ENCODE assay signal across 7 mouse cellular contexts in the genomic region with DNA sequence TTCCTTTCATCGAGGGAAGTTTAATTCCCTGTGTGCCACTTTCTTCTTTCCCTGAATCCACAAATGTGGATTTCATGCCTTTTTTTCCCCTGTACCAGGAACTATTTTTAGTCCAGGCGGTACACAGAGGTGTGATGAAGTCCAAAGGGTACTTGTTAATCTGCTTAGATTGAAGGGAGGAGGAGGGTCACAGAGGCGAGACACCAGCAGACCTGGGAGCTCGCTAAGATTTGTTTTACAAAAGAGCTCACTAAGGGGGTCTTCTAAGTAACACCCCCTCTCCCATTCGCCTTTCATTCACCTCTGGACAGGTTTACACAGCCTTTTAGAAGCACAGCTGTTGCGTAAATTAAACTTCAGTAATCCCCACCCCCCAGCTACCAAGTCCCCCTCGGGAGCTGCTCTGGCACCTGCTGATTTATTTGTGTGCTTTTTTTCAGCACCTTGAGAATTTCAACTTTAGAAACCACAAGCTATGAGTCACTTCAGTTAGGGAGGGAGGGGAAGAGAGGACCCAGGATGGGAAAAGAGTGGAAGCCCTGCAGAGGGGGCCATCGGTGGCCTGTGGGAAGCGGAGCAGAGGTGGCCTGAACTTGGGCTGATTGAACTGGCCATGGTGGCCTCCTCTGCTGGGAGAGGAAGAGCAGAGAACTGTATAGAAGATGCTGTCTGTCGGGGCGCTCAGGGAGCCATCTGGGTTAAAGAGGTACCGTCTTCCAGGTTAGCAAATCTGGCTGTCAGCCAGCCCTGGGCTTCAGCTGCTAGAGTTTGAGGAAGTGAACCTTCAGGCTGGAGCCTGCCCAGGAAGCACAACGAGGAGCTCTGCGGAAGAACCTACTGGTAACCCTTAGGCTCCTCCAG.
DNase-seq lines count a peak whose midpoint lies in the region; ATAC-seq and TF ChIP-seq lines count a peak whose summit lies in the region.

No protein-coding gene starts in this region.

- peak; percentile 84 for DNase-seq in 416B (ENCODE audit: low read depth)
- DNase-seq in embryonic facial prominence, embryonic 14.5 days (ENCODE audit: low spot score) = peak; percentile 85
- peak; percentile 17 for DNase-seq in spleen, adult 12 weeks (ENCODE audit: low spot score)
- DNase-seq in frontal cortex, adult 2 months (ENCODE audit: extremely low spot score in 1 of 2, low spot score in 1 of 2) = no peak
- DNase-seq in hindbrain, embryonic 11.5 days (ENCODE audit: low spot score) = no peak

- H3K9me3 ChIP-seq in embryonic facial prominence, embryonic 14.5 days (ENCODE audit: control insufficient read depth, low read length) = peaks cover 13% of the 10 kb centered on the region
- H3K9me3 ChIP-seq in limb, embryonic 15.5 days = peaks cover 4% of the 10 kb centered on the region; the same call in 1 of the 2 replicates
- no peaks in the 10 kb centered on the region for H3K9me3 ChIP-seq in hindbrain, embryonic 11.5 days (ENCODE audit: control insufficient read depth, low read length)

- no peak for TF ChIP-seq CTCF in C2C12 (IDR thresholded peaks at IDR 0.05; ENCODE audit: control insufficient read depth, insufficient read depth, insufficient read length)

- no peaks in the 10 kb centered on the region for H3K36me3 ChIP-seq in C2C12 (ENCODE audit: control insufficient read depth, insufficient read depth)
- no peaks in the 10 kb centered on the region for H3K36me3 ChIP-seq in embryonic facial prominence, embryonic 14.5 days (ENCODE audit: control insufficient read depth, insufficient read depth, low read length)
- no peaks in the 10 kb centered on the region for H3K36me3 ChIP-seq in limb, embryonic 15.5 days
- H3K36me3 ChIP-seq in hindbrain, embryonic 11.5 days (ENCODE audit: control insufficient read depth, insufficient read depth, low read length) = no peaks in the 10 kb centered on the region

- no peak overlapping the region for H3K27ac ChIP-seq in embryonic facial prominence, embryonic 14.5 days (replicated peaks; ENCODE audit: low read depth, low read length)
- H3K27ac ChIP-seq in limb, embryonic 15.5 days = peak overlapping the region; percentile 30; the same call in 1 of the 2 replicates
- no peak overlapping the region for H3K27ac ChIP-seq in hindbrain, embryonic 11.5 days (ENCODE audit: low read depth, low read length)

- ATAC-seq in embryonic facial prominence, embryonic 14.5 days (ENCODE audit: low read depth) = peak; percentile 53
- no peak; the same call in 1 of the 2 replicates for ATAC-seq in limb, embryonic 15.5 days (ENCODE audit: insufficient number of reproducible peaks, low FRiP score, low TSS enrichment, low read depth)
- no peak for ATAC-seq in hindbrain, embryonic 11.5 days (ENCODE audit: low FRiP score)

- H3K4me1 ChIP-seq in embryonic facial prominence, embryonic 14.5 days (ENCODE audit: control insufficient read depth, insufficient read depth, low read length) = peaks cover 8% of the 10 kb centered on the region; the same call in 1 of the 2 replicates
- peaks cover 22% of the 10 kb centered on the region for H3K4me1 ChIP-seq in limb, embryonic 15.5 days
- no peaks in the 10 kb centered on the region for H3K4me1 ChIP-seq in hindbrain, embryonic 11.5 days (replicated peaks; ENCODE audit: control insufficient read depth, insufficient read depth, low read length)

- no peak overlapping the region for H3K4me3 ChIP-seq in C2C12 (ENCODE audit: insufficient read depth, poor library complexity, severe bottlenecking)
- H3K4me3 ChIP-seq in embryonic facial prominence, embryonic 14.5 days (ENCODE audit: low read depth, low read length) = no peak overlapping the region
- H3K4me3 ChIP-seq in limb, embryonic 15.5 days = no peak overlapping the region
- no peak overlapping the region for H3K4me3 ChIP-seq in hindbrain, embryonic 11.5 days (ENCODE audit: low read depth, low read length)

- no peaks in the 10 kb centered on the region for H3K27me3 ChIP-seq in C2C12 (ENCODE audit: control insufficient read depth, insufficient read depth, insufficient read length)
- H3K27me3 ChIP-seq in embryonic facial prominence, embryonic 14.5 days (replicated peaks; ENCODE audit: control insufficient read depth, insufficient read depth, low read length) = no peaks in the 10 kb centered on the region
- H3K27me3 ChIP-seq in limb, embryonic 15.5 days = no peaks in the 10 kb centered on the region
- no peaks in the 10 kb centered on the region for H3K27me3 ChIP-seq in hindbrain, embryonic 11.5 days (ENCODE audit: control insufficient read depth, insufficient read depth, low read length)

- H3K79me3 ChIP-seq in C2C12 (ENCODE audit: low read depth) = no peaks in the 10 kb centered on the region

- no peak overlapping the region for H3K4me2 ChIP-seq in embryonic facial prominence, embryonic 14.5 days (ENCODE audit: low read depth, low read length)
- peak overlapping the region; percentile 23; the same call in 1 of the 2 replicates for H3K4me2 ChIP-seq in limb, embryonic 15.5 days
- no peak overlapping the region for H3K4me2 ChIP-seq in hindbrain, embryonic 11.5 days (replicated peaks; ENCODE audit: low read depth, low read length)

- 22% methylated on average over 14 of the region's 14 CpGs for WGBS in embryonic facial prominence, embryonic 14.5 days
- WGBS in limb, embryonic 15.5 days = 16% methylated on average over 14 of the region's 14 CpGs
- WGBS in hindbrain, embryonic 11.5 days = 30% methylated on average over 14 of the region's 14 CpGs

- H3K9ac ChIP-seq in embryonic facial prominence, embryonic 14.5 days (ENCODE audit: low read depth, low read length) = no peak overlapping the region
- H3K9ac ChIP-seq in limb, embryonic 15.5 days = no peak overlapping the region
- no peak overlapping the region for H3K9ac ChIP-seq in hindbrain, embryonic 11.5 days (ENCODE audit: low read depth, low read length)

- H3K79me2 ChIP-seq in C2C12 (ENCODE audit: control insufficient read depth, insufficient read depth) = no peaks in the 10 kb centered on the region

- H3ac ChIP-seq in C2C12 (ENCODE audit: control insufficient read depth, insufficient read length, low read depth) = no peak overlapping the region

TF ChIP-seq in C2C12, 6 proteins besides CTCF, POLR2A, EP300 and RAD21:
- TF ChIP-seq MAX (IDR thresholded peaks at IDR 0.05) (no peak), USF1 (IDR thresholded peaks at IDR 0.05; ENCODE audit: low read depth) (no peak), FOSL1 (IDR thresholded peaks at IDR 0.05; ENCODE audit: insufficient read depth, low read length, poor library complexity, severe bottlenecking) (no peak), MYOD1 (IDR thresholded peaks at IDR 0.05; ENCODE audit: control insufficient read depth, insufficient read length, low read depth) (peak; percentile 46), CEBPB (IDR thresholded peaks at IDR 0.05; ENCODE audit: low read depth) (peak; percentile 0), MYOG (IDR thresholded peaks at IDR 0.05; ENCODE audit: control insufficient read depth, extremely low read depth, insufficient read length) (no peak)

Comparison
In these comparisons a context has a peak if more than half of its experiments do, and no peak if none do; other contexts are left out.
1. DNase-seq: peak in 416B (single experiment), embryonic facial prominence, embryonic 14.5 days (single experiment) and spleen, adult 12 weeks (single experiment); none in frontal cortex, adult 2 months (0 of 2) and hindbrain, embryonic 11.5 days (single experiment).